Mouse (Mus musculus): Measurements from ENCODE around the gene Gm20903.
"Not testable (repeated sequence)": the region's sequence is repeated elsewhere in the genome, so short reads cannot be mapped to it uniquely, and the experiment has no call there.

Gene Gm20903

DNA sequence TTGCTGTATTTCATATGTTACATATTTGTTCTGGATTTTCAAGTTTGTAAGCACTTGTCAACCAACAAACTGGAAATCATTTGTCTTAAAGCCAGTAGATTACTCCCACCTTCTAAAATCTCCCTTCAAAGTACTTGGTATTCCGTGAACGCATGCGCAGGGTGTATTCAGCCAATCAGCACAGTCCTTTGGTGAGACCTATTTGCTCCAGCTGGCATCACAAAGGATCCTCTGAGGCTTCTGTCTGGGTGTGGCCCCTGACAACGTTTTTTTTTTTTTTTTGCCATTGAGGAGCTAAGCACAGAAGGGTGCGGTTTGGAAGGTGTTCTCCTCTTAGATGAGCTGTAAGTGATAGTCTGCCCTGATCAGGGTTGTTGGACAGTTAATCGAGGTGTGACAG lies at the start of gene Gm20903:
Gene Gm20903 (plus strand): TSS at position 301 of the 400 bp plus-strand sequence.
- DNase-seq: not testable (repeated sequence)

All from lung, postnatal 10 days (tissue).